Mouse (Mus musculus) forebrain, embryonic 11.5 days (tissue): ENCODE results near the gene Abcb11. TPM values are rescaled to one million over a fixed set of nuclear protein-coding genes. Genes with fewer than 3 reads are reported as not detected.

Source experiments
- ATAC-seq: fragments of 200-750 bp; cut with Nextera tagmentation; replicated peaks from 2 replicates; pipeline ENCODE4 v1.8.0; 2017; ENCODE audit warnings: moderate TSS enrichment; ENCODE audit not compliant: low FRiP score
- DNase-seq: peaks from one replicate; pipeline ENCODE4 v3.0.0-alpha.2; 2017; ENCODE audit warnings: low spot score
- H3K27ac ChIP-seq: fragments of 300-500 bp; sonication (generic); 2 replicates; pipeline ENCODE4 v1.5.1; 2014; ENCODE audit warnings: low read depth, low read length
- H3K27me3 ChIP-seq: fragments of 300-500 bp; sonication (generic); 2 replicates; pipeline ENCODE4 v1.6.1; 2014; ENCODE audit warnings: mild to moderate bottlenecking, low read length, mixed read lengths; ENCODE audit not compliant: control insufficient read depth, insufficient read depth
- H3K36me3 ChIP-seq: fragments of 300-500 bp; sonication (generic); 2 replicates; pipeline ENCODE4 v1.6.1; 2014; ENCODE audit warnings: mild to moderate bottlenecking, low read length, moderate library complexity, mixed read lengths; ENCODE audit not compliant: control insufficient read depth, insufficient read depth
- H3K4me1 ChIP-seq: fragments of 300-500 bp; sonication (generic); replicated peaks from 2 replicates; pipeline ENCODE4 v1.6.1; 2014; ENCODE audit warnings: low read length, mixed read lengths; ENCODE audit not compliant: control insufficient read depth, insufficient read depth
- H3K4me2 ChIP-seq: fragments of 300-500 bp; sonication (generic); 2 replicates; pipeline ENCODE4 v1.6.1; 2014; ENCODE audit warnings: low read depth, mild to moderate bottlenecking, low read length, moderate library complexity, mixed read lengths; ENCODE audit not compliant: severe bottlenecking
- H3K4me3 ChIP-seq: fragments of 300-500 bp; sonication (generic); 2 replicates; pipeline ENCODE4 v1.5.1; 2014; ENCODE audit warnings: low read depth, low read length
- H3K9ac ChIP-seq: fragments of 300-500 bp; sonication (generic); 2 replicates; pipeline ENCODE4 v1.6.1; 2014; ENCODE audit warnings: low read length
- H3K9me3 ChIP-seq: fragments of 300-500 bp; sonication (generic); 2 replicates; pipeline ENCODE4 v1.6.1; 2016; ENCODE audit warnings: low read length, mixed read lengths; ENCODE audit not compliant: control insufficient read depth
- WGBS: fragments of 180-500 bp; shearing (Covaris S2); extraction: QIAGEN DNeasy Blood & Tissue Kit; methylation state at CpG from one replicate; pipeline ENCODE4 v1.1.7; 2014; 5-methylcytosine and 5-hydroxymethylcytosine counted together
- polyA plus RNA-seq: library from polyadenylated mRNA; unstranded; fragments of >200 nt; fragmentation: Nextera tagmentation; extraction: Ambion mirVana; gene quantifications from 2 replicates; pipeline ENCODE4 v1.2.1, GENCODE M21; 2014

The Abcb11 gene
- polyA plus RNA-seq, 1 experiment from 2014 or later: not detected

DNA sequence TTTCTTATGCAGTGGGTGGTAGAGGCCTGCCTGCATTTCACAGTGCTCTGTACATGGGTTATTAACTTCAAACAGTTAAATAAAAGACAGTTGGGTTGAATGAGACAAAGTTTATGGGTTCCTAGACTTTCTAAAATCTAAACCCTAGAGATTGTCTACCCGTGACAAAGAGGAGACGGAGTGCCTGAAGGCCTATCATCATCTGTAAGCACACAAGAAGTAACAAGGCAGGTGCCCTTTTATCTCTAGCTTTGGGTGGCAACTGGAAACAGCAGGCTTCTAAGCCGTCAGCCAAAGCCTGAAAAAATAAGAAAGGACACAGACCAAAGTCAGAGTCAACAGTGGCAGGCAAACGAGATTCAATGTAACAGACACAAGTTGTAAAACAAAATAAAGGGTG is 153.2 kb downstream of the Abcb11 start:
- 72% methylated on average over 4 of the region's 4 CpGs for WGBS
- DNase-seq (no peak), ATAC-seq (no peak)
- H3K9me3 ChIP-seq: no peaks in the 10 kb centered on the region
- no peak overlapping the region for H3K9ac ChIP-seq
- H3K4me1 ChIP-seq: no peaks in the 10 kb centered on the region
- H3K4me2 ChIP-seq: no peak overlapping the region
- H3K4me3 ChIP-seq: no peak overlapping the region
- H3K36me3 ChIP-seq: peaks cover 8% of the 10 kb centered on the region
- no peak overlapping the region for H3K27ac ChIP-seq
- H3K27me3 ChIP-seq: no peaks in the 10 kb centered on the region

DNA sequence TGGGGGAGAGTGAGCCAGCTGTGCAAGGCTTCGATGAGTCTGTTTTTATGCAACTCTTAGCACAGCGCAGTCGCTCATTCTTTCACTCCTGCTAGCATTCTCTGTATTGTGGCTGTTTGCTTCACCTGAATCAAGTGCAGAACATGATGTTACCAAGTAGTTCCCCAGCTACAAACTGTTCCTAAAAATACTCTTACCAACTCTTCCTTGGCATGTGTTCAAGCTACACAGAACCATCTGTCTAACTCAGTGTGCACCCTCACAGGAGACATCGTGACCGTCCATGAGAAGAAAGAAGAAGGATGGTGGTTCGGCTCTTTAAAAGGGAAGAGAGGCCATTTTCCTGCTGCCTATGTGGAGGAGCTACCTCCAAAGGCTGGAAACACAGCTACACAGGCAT is 153.7 kb downstream of the Abcb11 start:
- no peak for ATAC-seq
- Histone ChIP-seq H3K36me3 (peaks cover 3% of the 10 kb centered on the region), H3K9ac (no peak overlapping the region), H3K27me3 (no peaks in the 10 kb centered on the region), H3K4me1 (no peaks in the 10 kb centered on the region), H3K4me3 (no peak overlapping the region), H3K27ac (no peak overlapping the region), H3K4me2 (no peak overlapping the region), H3K9me3 (no peaks in the 10 kb centered on the region)
- WGBS: 95% methylated on average over 6 of the region's 6 CpGs
- no peak for DNase-seq

Other genes with a start within 250 kb of the Abcb11 start
- gene Nostrin, start 206.8 kb downstream of the Abcb11 start, polyA plus RNA-seq: 0.92 and 1.1 TPM in 2 replicates
- 241 and 280 TPM in 2 replicates for gene Spc25, start 136.4 kb downstream of the Abcb11 start, polyA plus RNA-seq
- gene G6pc2, start 131.5 kb downstream of the Abcb11 start, polyA plus RNA-seq: not detected in 2 replicates
- gene Dhrs9, start 37.8 kb upstream of the Abcb11 start, polyA plus RNA-seq: not detected in 2 replicates
- 3.0 and 3.1 TPM in 2 replicates for gene Lrp2, start 243.4 kb upstream of the Abcb11 start, polyA plus RNA-seq